Mouse (Mus musculus) heart, embryonic 14.5 days (tissue): ENCODE data around the gene Sycn. TPM values are rescaled to one million over a fixed set of nuclear protein-coding genes. Genes with fewer than 3 reads are reported as not detected.

Source experiments
- ATAC-seq: fragments of 200-750 bp; cut with Nextera tagmentation; 2 replicates; pipeline ENCODE4 v1.8.0; 2017; ENCODE audit warnings: low read depth, moderate TSS enrichment; ENCODE audit not compliant: insufficient number of reproducible peaks, insufficient read depth, low FRiP score
- H3K27ac ChIP-seq, 2 experiments: fragments of 200-500 bp in 1 of 2; fragments of 300-500 bp in 1 of 2; sonication (generic) in 1 of 2; replicated peaks in 1 of 2; 2 replicates each; pipeline ENCODE4 v1.5.1; 2012 to 2014; ENCODE audit warnings: low read depth in 2 of 2, low read length in 2 of 2, control low read depth in 1 of 2, mild to moderate bottlenecking in 1 of 2, mixed read lengths in 1 of 2; ENCODE audit not compliant: control insufficient read depth in 1 of 2, insufficient read depth in 1 of 2
- H3K27me3 ChIP-seq: fragments of 300-500 bp; sonication (generic); 2 replicates; pipeline ENCODE4 v1.6.1; 2014; ENCODE audit warnings: mild to moderate bottlenecking, low read length, control low read depth; ENCODE audit not compliant: control insufficient read depth, insufficient read depth
- H3K36me3 ChIP-seq: fragments of 300-500 bp; sonication (generic); 2 replicates; pipeline ENCODE4 v1.6.1; 2014; ENCODE audit warnings: mild to moderate bottlenecking, control low read depth, low read length, mixed read lengths; ENCODE audit not compliant: control insufficient read depth, insufficient read depth
- H3K4me1 ChIP-seq, 2 experiments: fragments of 200-500 bp in 1 of 2; fragments of 300-500 bp in 1 of 2; sonication (generic) in 1 of 2; 2 replicates each; pipeline ENCODE4 v1.6.1; 2012 to 2014; ENCODE audit warnings: low read length in 2 of 2, control low read depth in 1 of 2, mixed read lengths in 1 of 2; ENCODE audit not compliant: control insufficient read depth in 2 of 2, insufficient read depth in 2 of 2
- H3K4me2 ChIP-seq: fragments of 300-500 bp; sonication (generic); 2 replicates; pipeline ENCODE4 v1.6.1; 2014; ENCODE audit warnings: mild to moderate bottlenecking, low read length
- H3K4me3 ChIP-seq, 2 experiments: fragments of 200-500 bp in 1 of 2; fragments of 300-500 bp in 1 of 2; sonication (generic) in 1 of 2; 2 replicates each; pipeline ENCODE4 v1.5.1; 2012 to 2014; ENCODE audit warnings: low read length in 2 of 2, mild to moderate bottlenecking in 2 of 2, control low read depth in 1 of 2, low read depth in 1 of 2, moderate library complexity in 1 of 2; ENCODE audit not compliant: control insufficient read depth in 1 of 2, insufficient read depth in 1 of 2
- H3K9ac ChIP-seq: fragments of 300-500 bp; sonication (generic); 2 replicates; pipeline ENCODE4 v1.6.1; 2014; ENCODE audit warnings: mild to moderate bottlenecking, low read length
- H3K9me3 ChIP-seq: fragments of 300-500 bp; sonication (generic); 2 replicates; pipeline ENCODE4 v1.6.1; 2016; ENCODE audit warnings: low read length, control low read depth; ENCODE audit not compliant: control insufficient read depth
- WGBS: fragments of 180-500 bp; shearing (Covaris S2); extraction: QIAGEN DNeasy Blood & Tissue Kit; methylation state at CpG from one replicate; pipeline ENCODE4 v1.1.7; 2014; 5-methylcytosine and 5-hydroxymethylcytosine counted together
- polyA plus RNA-seq: library from polyadenylated mRNA; unstranded; fragments of >200 nt; fragmentation: Nextera tagmentation; extraction: Ambion mirVana; gene quantifications from 2 replicates; pipeline ENCODE4 v1.2.1, GENCODE M21; 2014

The Sycn gene
- polyA plus RNA-seq, 1 experiment from 2014 or later = not detected

DNA sequence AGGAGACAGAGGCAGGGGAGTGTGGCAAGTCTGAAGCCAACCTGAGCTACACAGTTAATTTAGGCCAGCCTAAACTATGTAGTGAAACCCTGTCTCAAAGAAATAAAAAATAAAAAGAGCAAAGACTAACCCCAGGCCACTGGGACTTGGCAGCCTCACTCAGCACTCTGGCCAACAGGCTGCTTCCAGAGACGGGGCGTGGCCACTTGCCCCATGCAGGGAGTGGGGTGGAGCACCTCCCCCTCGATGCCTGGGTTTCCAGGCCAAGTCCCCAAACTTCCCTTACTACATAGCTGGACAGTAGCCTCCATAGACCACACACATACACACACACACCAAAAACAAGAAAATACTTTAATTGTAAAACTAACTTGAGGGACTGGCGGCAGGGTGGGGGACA is 17.8 kb downstream of the Sycn start:
- peaks cover 56% of the 10 kb centered on the region for H3K36me3 ChIP-seq
- H3K4me1 ChIP-seq = peaks cover 7 to 13% of the 10 kb centered on the region in 2 experiments; a peak in 3 of 4 replicates
- H3K9ac ChIP-seq = no peak overlapping the region
- H3K27ac ChIP-seq = no peak overlapping the region
- no peak for ATAC-seq
- H3K27me3 ChIP-seq = no peaks in the 10 kb centered on the region
- H3K9me3 ChIP-seq = no peaks in the 10 kb centered on the region
- H3K4me2 ChIP-seq = no peak overlapping the region
- H3K4me3 ChIP-seq = no peak overlapping the region
- 45% methylated on average over 4 of the region's 4 CpGs for WGBS

- WGBS = 89% methylated on average over 10 of the region's 10 CpGs
- H3K4me1 ChIP-seq = peaks cover 7 to 13% of the 10 kb centered on the region in 2 experiments; a peak in 3 of 4 replicates
- no peaks in the 10 kb centered on the region for H3K27me3 ChIP-seq
- no peak overlapping the region for H3K4me2 ChIP-seq
- no peak overlapping the region for H3K9ac ChIP-seq
- no peak overlapping the region for H3K4me3 ChIP-seq
- ATAC-seq = no peak
- peaks cover 80% of the 10 kb centered on the region for H3K36me3 ChIP-seq
- H3K27ac ChIP-seq = no peak overlapping the region
- no peaks in the 10 kb centered on the region for H3K9me3 ChIP-seq
These were observed 20.2 kb downstream of the Sycn start for GRCm38 (mm10) chr7:28560856-28561255.

DNA sequence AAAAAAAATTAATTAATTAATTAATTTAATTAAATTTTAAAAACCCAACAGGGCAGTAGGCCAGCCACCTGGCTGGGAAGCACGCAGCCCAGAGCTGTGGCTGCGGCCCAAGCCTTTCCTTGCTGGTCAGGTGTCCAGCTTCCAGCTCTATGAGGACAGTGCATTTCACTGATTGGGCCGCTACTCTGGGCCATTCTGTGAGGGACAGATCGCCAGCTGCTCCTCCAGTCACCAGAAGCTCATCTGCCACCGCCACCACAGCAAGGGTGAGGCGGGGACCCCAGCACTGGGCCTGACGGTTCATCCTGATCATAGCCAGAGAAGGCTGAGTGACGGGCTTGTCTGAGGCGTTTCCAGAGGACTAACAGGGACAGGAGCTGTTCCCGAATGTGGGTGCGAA is 21.3 kb downstream of the Sycn start:
- no peak overlapping the region for H3K27ac ChIP-seq

GRCm38 (mm10) chr7:28562371-28562770 is 21.7 kb downstream of the Sycn start:
- no peaks in the 10 kb centered on the region for H3K27me3 ChIP-seq
- 89% methylated on average over 13 of the region's 13 CpGs for WGBS
- H3K4me1 ChIP-seq = peaks cover 5 to 12% of the 10 kb centered on the region in 2 experiments; a peak in 3 of 4 replicates
- H3K9me3 ChIP-seq = no peaks in the 10 kb centered on the region
- no peak for ATAC-seq
- H3K36me3 ChIP-seq = peaks cover 92% of the 10 kb centered on the region
- H3K4me2 ChIP-seq = no peak overlapping the region
- H3K9ac ChIP-seq = no peak overlapping the region
- no peak overlapping the region for H3K4me3 ChIP-seq
- H3K27ac ChIP-seq = no peak overlapping the region

More for the DNA sequence above, 21.3 kb downstream of the Sycn start:
- WGBS = 87% methylated on average over 11 of the region's 11 CpGs
- Histone ChIP-seq H3K9me3 (no peaks in the 10 kb centered on the region), H3K27me3 (no peaks in the 10 kb centered on the region), H3K4me2 (no peak overlapping the region), H3K9ac (no peak overlapping the region), H3K4me1 (peaks cover 5 to 13% of the 10 kb centered on the region in 2 experiments; a peak in 3 of 4 replicates), H3K36me3 (peaks cover 90% of the 10 kb centered on the region), H3K4me3 (no peak overlapping the region)
- no peak for ATAC-seq

DNA sequence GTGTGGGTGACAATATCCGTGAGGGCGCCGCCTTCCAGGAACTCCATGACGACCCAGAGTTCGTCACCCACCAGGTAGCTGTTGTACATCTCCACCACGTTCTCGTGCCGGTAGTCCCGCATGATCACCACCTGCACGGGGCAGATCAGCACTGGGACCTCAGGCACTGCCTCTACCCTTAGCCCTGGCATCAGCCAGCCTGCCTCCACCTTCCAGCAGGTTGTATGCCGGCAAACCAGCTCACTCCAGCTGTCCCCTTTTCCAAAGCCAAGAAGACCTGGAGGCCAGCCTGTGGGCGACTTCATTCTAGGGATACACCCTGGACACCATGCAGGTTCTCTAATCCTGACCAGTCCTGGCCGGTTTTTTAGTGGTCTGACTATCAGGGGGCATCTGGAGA is 22.3 kb downstream of the Sycn start:
- no peak overlapping the region for H3K4me3 ChIP-seq
- peaks cover 98% of the 10 kb centered on the region for H3K36me3 ChIP-seq
- H3K4me2 ChIP-seq = no peak overlapping the region
- H3K27me3 ChIP-seq = no peaks in the 10 kb centered on the region
- no peak for ATAC-seq
- no peaks in the 10 kb centered on the region for H3K9me3 ChIP-seq
- H3K27ac ChIP-seq = no peak overlapping the region
- H3K9ac ChIP-seq = no peak overlapping the region
- WGBS = 92% methylated on average over 13 of the region's 13 CpGs
- peaks cover under 1 to 6% of the 10 kb centered on the region in 2 experiments; a peak in 3 of 4 replicates for H3K4me1 ChIP-seq

DNA sequence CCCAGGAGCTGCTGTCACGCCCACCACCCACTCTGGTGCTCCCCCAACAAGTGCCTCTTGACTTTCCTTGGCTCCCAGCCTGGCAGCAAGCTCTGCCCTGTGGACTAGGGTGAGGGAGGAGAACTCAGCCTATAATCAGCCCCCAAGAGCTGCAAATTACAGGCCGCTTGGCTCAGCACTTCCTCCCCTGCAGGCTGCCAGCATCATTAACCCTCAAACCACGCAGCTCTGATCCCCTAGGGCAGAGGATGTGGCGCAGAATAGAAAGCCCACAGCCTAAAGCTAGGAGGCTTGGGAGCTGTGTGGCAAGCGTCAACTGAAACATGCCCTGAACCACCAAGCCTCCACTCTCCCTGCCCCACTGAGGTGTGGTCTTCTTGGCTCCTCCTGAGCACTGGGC is 24.7 kb downstream of the Sycn start:
- Histone ChIP-seq H3K4me3 (no peak overlapping the region), H3K4me2 (no peak overlapping the region), H3K4me1 (peaks cover 7 to 11% of the 10 kb centered on the region in 2 experiments; a peak in 3 of 4 replicates), H3K27ac (no peak overlapping the region), H3K9me3 (no peaks in the 10 kb centered on the region), H3K9ac (no peak overlapping the region), H3K27me3 (no peaks in the 10 kb centered on the region), H3K36me3 (peaks cover 89% of the 10 kb centered on the region)
- no peak for ATAC-seq
- 87% methylated on average over 5 of the region's 5 CpGs for WGBS

- H3K36me3 ChIP-seq = peaks cover 68% of the 10 kb centered on the region
- ATAC-seq = no peak
- no peak overlapping the region for H3K9ac ChIP-seq
- no peak overlapping the region for H3K4me2 ChIP-seq
- no peaks in the 10 kb centered on the region for H3K9me3 ChIP-seq
- H3K4me3 ChIP-seq = no peak overlapping the region
- no peak overlapping the region for H3K27ac ChIP-seq
- 88% methylated on average over 4 of the region's 4 CpGs for WGBS
- H3K4me1 ChIP-seq = peaks cover 23 to 32% of the 10 kb centered on the region in 2 experiments
- no peaks in the 10 kb centered on the region for H3K27me3 ChIP-seq
These were observed 26.9 kb downstream of the Sycn start for GRCm38 (mm10) chr7:28567539-28567938.

GRCm38 (mm10) chr7:28568253-28568652 is 27.6 kb downstream of the Sycn start:
- H3K36me3 ChIP-seq = peaks cover 61% of the 10 kb centered on the region
- ATAC-seq = no peak
- no peaks in the 10 kb centered on the region for H3K27me3 ChIP-seq
- H3K4me2 ChIP-seq = no peak overlapping the region
- no peak overlapping the region for H3K27ac ChIP-seq
- no peaks in the 10 kb centered on the region for H3K9me3 ChIP-seq
- H3K9ac ChIP-seq = no peak overlapping the region
- H3K4me3 ChIP-seq = no peak overlapping the region
- H3K4me1 ChIP-seq = peaks cover 29 to 32% of the 10 kb centered on the region in 2 experiments
